Mouse (Mus musculus): ENCODE measurements around the gene Scgb2b19.
"Not testable (repeated sequence)": the region's sequence is repeated elsewhere in the genome, so short reads cannot be mapped to it uniquely, and the experiment has no call there.

Gene Scgb2b19

DNA sequence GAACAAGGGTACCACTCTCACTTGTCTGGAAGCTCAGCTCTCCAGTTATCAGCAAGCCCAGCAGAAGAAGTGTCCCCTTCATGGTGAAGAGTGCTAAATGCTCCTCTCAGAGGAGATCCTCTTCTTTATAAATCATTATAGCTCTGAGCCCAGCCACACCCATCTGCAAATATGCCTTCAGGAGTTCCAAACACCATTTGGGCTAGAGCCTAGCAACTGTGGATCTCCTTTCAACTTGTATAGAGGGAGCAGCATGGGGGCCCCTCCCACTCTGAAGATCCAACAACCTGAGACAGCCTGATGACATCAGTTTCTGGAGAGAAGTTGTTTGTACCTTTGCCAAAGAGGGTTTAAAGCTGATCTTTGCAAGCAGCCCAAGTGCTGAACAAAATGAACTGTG lies at the start of gene Scgb2b19:
Scgb2b19 (minus strand) TSS at position 101 of the 400 bp plus-strand sequence.
- not testable (repeated sequence) for DNase-seq (ENCODE audit: low spot score)

DNA sequence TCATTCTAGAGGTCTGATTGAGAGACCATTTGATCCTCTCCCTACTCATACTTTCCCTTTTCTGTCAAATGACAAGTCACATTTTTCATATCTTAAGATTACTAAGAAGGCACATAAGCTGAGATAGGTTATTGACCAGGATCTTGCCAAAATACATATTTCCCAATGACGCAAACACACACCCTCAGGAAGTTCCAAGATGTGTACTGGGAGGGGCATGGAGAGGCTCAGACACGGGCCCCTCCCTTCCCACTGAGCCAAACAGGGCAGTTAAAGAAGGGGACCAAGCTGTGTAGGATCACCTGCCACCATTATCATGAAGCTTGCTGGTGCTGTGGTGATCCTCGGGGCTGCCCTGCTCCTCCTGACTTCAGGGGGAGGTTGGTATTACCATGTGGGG lies 6.9 kb upstream of the Scgb2b19 start, which contains the start of gene Scgb1b19:
Scgb1b19 (plus strand) TSS at position 301 of the 400 bp plus-strand sequence.
- DNase-seq (ENCODE audit: low spot score), result not testable (repeated sequence)
